Mouse (Mus musculus): Measurements from ENCODE around the gene Sp1. TPM values are rescaled to one million over a fixed set of nuclear protein-coding genes. Genes with fewer than 3 reads are reported as not detected.

The Sp1 gene
- polyA plus RNA-seq, 1 experiment, result 0.32 TPM

- TF ChIP-seq GATA1 (IDR thresholded peaks at IDR 0.05; ENCODE audit: low read length) (no peak), TAL1 (IDR thresholded peaks at IDR 0.05; ENCODE audit: low read length) (no peak)
- peaks cover 62% of the 10 kb centered on the region for H3K4me1 ChIP-seq (ENCODE audit: control insufficient read depth)
These were observed 54.5 kb downstream of the Sp1 start for GRCm38 (mm10) chr15:102460409-102460808.

GRCm38 (mm10) chr15:102460971-102461370, 55.0 kb downstream of the Sp1 start:
- peaks cover 47% of the 10 kb centered on the region for H3K36me3 ChIP-seq (ENCODE audit: control insufficient read depth)
- peak overlapping the region; percentile 76 for H3K4me3 ChIP-seq (replicated peaks)
- peaks cover 60% of the 10 kb centered on the region for H3K4me1 ChIP-seq (ENCODE audit: control insufficient read depth)
- H3K27me3 ChIP-seq (ENCODE audit: control insufficient read depth), result no peaks in the 10 kb centered on the region
- H3K9me3 ChIP-seq (ENCODE audit: control insufficient read depth, low read length), result no peaks in the 10 kb centered on the region
- no peak for TF ChIP-seq TAL1 (IDR thresholded peaks at IDR 0.05; ENCODE audit: low read length)
- TF ChIP-seq GATA1 (IDR thresholded peaks at IDR 0.05; ENCODE audit: low read length), result no peak

More at GRCm38 (mm10) chr15:102460409-102460808, 54.5 kb downstream of the Sp1 start:
- Histone ChIP-seq H3K27me3 (ENCODE audit: control insufficient read depth) (no peaks in the 10 kb centered on the region), H3K9me3 (ENCODE audit: control insufficient read depth, low read length) (no peaks in the 10 kb centered on the region), H3K4me3 (replicated peaks) (peak overlapping the region; percentile 76), H3K36me3 (ENCODE audit: control insufficient read depth) (peaks cover 43% of the 10 kb centered on the region)

GRCm38 (mm10) chr15:102461430-102462075, 55.6 kb downstream of the Sp1 start:
- Histone ChIP-seq H3K4me3 (replicated peaks) (peak overlapping the region; percentile 76), H3K9me3 (ENCODE audit: control insufficient read depth, low read length) (no peaks in the 10 kb centered on the region), H3K4me1 (ENCODE audit: control insufficient read depth) (peaks cover 56% of the 10 kb centered on the region), H3K36me3 (ENCODE audit: control insufficient read depth) (peaks cover 52% of the 10 kb centered on the region), H3K27me3 (ENCODE audit: control insufficient read depth) (no peaks in the 10 kb centered on the region)
- no peak for TF ChIP-seq GATA1 (IDR thresholded peaks at IDR 0.05; ENCODE audit: low read length)
- no peak for TF ChIP-seq TAL1 (IDR thresholded peaks at IDR 0.05; ENCODE audit: low read length)

- Histone ChIP-seq H3K9me3 (ENCODE audit: control insufficient read depth, low read length) (peaks cover 4% of the 10 kb centered on the region), H3K36me3 (ENCODE audit: control insufficient read depth) (peaks cover 67% of the 10 kb centered on the region), H3K27me3 (ENCODE audit: control insufficient read depth) (no peaks in the 10 kb centered on the region), H3K4me1 (ENCODE audit: control insufficient read depth) (peaks cover 39% of the 10 kb centered on the region), H3K4me3 (replicated peaks) (no peak overlapping the region)
- TF ChIP-seq TAL1 (IDR thresholded peaks at IDR 0.05; ENCODE audit: low read length), result no peak
- TF ChIP-seq GATA1 (IDR thresholded peaks at IDR 0.05; ENCODE audit: low read length), result no peak
These were observed 57.7 kb downstream of the Sp1 start for GRCm38 (mm10) chr15:102463666-102464065.

- peaks cover 18% of the 10 kb centered on the region for H3K4me1 ChIP-seq (ENCODE audit: control insufficient read depth)
- TF ChIP-seq TAL1 (IDR thresholded peaks at IDR 0.05; ENCODE audit: low read length) (no peak), GATA1 (IDR thresholded peaks at IDR 0.05; ENCODE audit: low read length) (no peak)
- H3K4me3 ChIP-seq (replicated peaks), result no peak overlapping the region
- H3K36me3 ChIP-seq (ENCODE audit: control insufficient read depth), result peaks cover 55% of the 10 kb centered on the region
- H3K9me3 ChIP-seq (ENCODE audit: control insufficient read depth, low read length), result peaks cover 5% of the 10 kb centered on the region
- no peaks in the 10 kb centered on the region for H3K27me3 ChIP-seq (ENCODE audit: control insufficient read depth)
These were observed 62.9 kb downstream of the Sp1 start for GRCm38 (mm10) chr15:102468675-102469370.

- Histone ChIP-seq H3K9me3 (ENCODE audit: control insufficient read depth, low read length) (peaks cover 5% of the 10 kb centered on the region), H3K4me1 (ENCODE audit: control insufficient read depth) (peaks cover 18% of the 10 kb centered on the region), H3K36me3 (ENCODE audit: control insufficient read depth) (peaks cover 59% of the 10 kb centered on the region), H3K27me3 (ENCODE audit: control insufficient read depth) (no peaks in the 10 kb centered on the region), H3K4me3 (replicated peaks) (peak within 1 kb of the TSS; percentile 93)
- TF ChIP-seq TAL1 (IDR thresholded peaks at IDR 0.05; ENCODE audit: low read length), result no peak
- TF ChIP-seq GATA1 (IDR thresholded peaks at IDR 0.05; ENCODE audit: low read length), result peak; percentile 70
These were observed 64.3 kb downstream of the Sp1 start, which contains the start of gene Pcbp2 for GRCm38 (mm10) chr15:102470183-102470604. TSS of gene Pcbp2 (plus strand) at chr15:102470539.

- TF ChIP-seq TAL1 (IDR thresholded peaks at IDR 0.05; ENCODE audit: low read length), result no peak
- Histone ChIP-seq H3K36me3 (ENCODE audit: control insufficient read depth) (peaks cover 60% of the 10 kb centered on the region), H3K9me3 (ENCODE audit: control insufficient read depth, low read length) (peaks cover 5% of the 10 kb centered on the region), H3K4me1 (ENCODE audit: control insufficient read depth) (peaks cover 18% of the 10 kb centered on the region), H3K27me3 (ENCODE audit: control insufficient read depth) (no peaks in the 10 kb centered on the region), H3K4me3 (replicated peaks) (peak overlapping the region; percentile 93)
These were observed 64.8 kb downstream of the Sp1 start for GRCm38 (mm10) chr15:102470605-102471294.

- Histone ChIP-seq H3K9me3 (ENCODE audit: control insufficient read depth, low read length) (peaks cover 5% of the 10 kb centered on the region), H3K36me3 (ENCODE audit: control insufficient read depth) (peaks cover 62% of the 10 kb centered on the region), H3K27me3 (ENCODE audit: control insufficient read depth) (no peaks in the 10 kb centered on the region), H3K4me3 (replicated peaks) (peak overlapping the region; percentile 93), H3K4me1 (ENCODE audit: control insufficient read depth) (peaks cover 18% of the 10 kb centered on the region)
- TF ChIP-seq TAL1 (IDR thresholded peaks at IDR 0.05; ENCODE audit: low read length) (no peak), GATA1 (IDR thresholded peaks at IDR 0.05; ENCODE audit: low read length) (no peak)
These were observed 65.3 kb downstream of the Sp1 start for GRCm38 (mm10) chr15:102471295-102471645.

- peak overlapping the region; percentile 93 for H3K4me3 ChIP-seq (replicated peaks)
- no peaks in the 10 kb centered on the region for H3K27me3 ChIP-seq (ENCODE audit: control insufficient read depth)
- H3K4me1 ChIP-seq (ENCODE audit: control insufficient read depth), result peaks cover 18% of the 10 kb centered on the region
- peaks cover 5% of the 10 kb centered on the region for H3K9me3 ChIP-seq (ENCODE audit: control insufficient read depth, low read length)
- peaks cover 62% of the 10 kb centered on the region for H3K36me3 ChIP-seq (ENCODE audit: control insufficient read depth)
- no peak for TF ChIP-seq GATA1 (IDR thresholded peaks at IDR 0.05; ENCODE audit: low read length)
- no peak for TF ChIP-seq TAL1 (IDR thresholded peaks at IDR 0.05; ENCODE audit: low read length)
These were observed 65.8 kb downstream of the Sp1 start for GRCm38 (mm10) chr15:102471727-102472126.

Measured in erythroblast, embryonic 14.5 days (primary cell).